Mouse (Mus musculus): ENCODE results near the gene Lrrn4. TPM values are rescaled to one million over a fixed set of nuclear protein-coding genes. Genes with fewer than 3 reads are reported as not detected.

Gene Lrrn4
- total RNA-seq, 2 experiments from 2014 or later, result 1.2 TPM

- DNase-seq (ENCODE audit: low spot score in 2 of 2), result no peak
Measured at GRCm38 (mm10) chr2:132873657-132874326, 6.9 kb downstream of the Lrrn4 start.

GRCm38 (mm10) chr2:132871663-132872062 lies 9.0 kb downstream of the Lrrn4 start:
- no peak for DNase-seq (ENCODE audit: low spot score in 2 of 2)

GRCm38 (mm10) chr2:132870286-132870685 lies 10.4 kb downstream of the Lrrn4 start:
- no peak for DNase-seq (ENCODE audit: low spot score in 2 of 2)

DNA sequence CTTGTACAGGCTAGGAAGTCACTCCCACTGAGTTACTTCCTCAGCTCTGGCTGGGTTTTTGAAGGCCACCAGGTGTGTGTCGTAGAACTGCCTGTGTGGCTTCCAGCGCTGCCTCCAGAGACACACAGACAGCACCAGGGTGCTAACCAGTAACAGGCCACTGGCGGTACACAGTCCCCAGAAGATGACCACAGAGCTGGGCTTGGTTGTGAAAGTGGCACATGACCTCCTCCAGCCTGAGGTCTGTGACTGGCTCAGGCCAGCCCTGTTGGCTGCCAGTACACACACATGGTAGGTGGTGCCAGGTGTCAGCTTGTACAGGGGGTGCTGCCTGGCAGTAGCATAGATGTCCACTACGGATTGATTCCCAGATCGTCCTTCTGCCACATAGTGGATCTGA lies 11.0 kb downstream of the Lrrn4 start:
- DNase-seq (ENCODE audit: low spot score in 2 of 2), result no peak

DNA sequence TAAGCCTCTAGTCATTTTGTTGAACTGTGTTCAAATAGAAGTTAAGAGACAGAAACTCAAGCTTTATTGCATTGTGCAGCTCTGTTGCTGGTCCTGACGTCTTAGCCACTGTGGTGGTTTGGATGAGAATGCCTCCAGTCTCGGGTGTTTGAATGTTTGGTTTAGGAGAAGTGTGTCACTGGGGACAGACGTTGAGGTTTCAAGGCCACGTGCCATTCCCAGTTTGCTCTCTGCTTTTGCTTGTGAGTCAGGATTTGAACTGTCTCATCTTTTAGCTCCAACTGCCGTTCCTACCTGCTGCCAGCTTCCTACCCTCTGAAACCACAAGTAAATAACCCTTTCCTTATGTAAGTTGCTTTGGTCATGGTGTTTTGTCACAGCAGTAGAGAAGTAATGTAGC lies 13.2 kb downstream of the Lrrn4 start:
- no peak for DNase-seq (ENCODE audit: low spot score in 2 of 2)

- no peak for DNase-seq (ENCODE audit: low spot score in 2 of 2)
Measured at GRCm38 (mm10) chr2:132863325-132863724, 17.4 kb downstream of the Lrrn4 start.

GRCm38 (mm10) chr2:132861456-132861855 lies 19.2 kb downstream of the Lrrn4 start:
- no peak for DNase-seq (ENCODE audit: low spot score in 2 of 2)

- no peak for DNase-seq (ENCODE audit: low spot score in 2 of 2)
Measured at GRCm38 (mm10) chr2:132860435-132860834, 20.3 kb downstream of the Lrrn4 start.

DNA sequence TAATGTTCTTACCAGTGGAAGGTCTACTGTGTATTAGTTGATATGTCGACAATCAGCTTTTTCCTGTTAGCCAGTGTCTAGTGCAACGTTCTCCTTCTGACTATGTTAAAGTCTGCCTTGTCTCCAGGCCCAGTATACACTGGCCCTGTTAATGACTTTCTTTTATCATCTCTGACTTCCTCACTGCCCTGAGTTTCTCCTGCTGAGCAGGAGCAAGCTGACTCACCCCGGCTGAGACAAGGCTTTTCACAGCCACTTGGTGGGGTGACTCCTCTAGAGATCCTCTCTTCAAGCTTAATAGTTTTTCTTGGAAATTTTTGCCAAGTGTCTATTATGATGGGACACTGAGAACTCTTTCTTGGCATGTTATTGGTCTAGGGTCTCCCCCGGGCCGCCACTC lies 24.4 kb downstream of the Lrrn4 start:
- no peak for DNase-seq (ENCODE audit: low spot score in 2 of 2)

DNA sequence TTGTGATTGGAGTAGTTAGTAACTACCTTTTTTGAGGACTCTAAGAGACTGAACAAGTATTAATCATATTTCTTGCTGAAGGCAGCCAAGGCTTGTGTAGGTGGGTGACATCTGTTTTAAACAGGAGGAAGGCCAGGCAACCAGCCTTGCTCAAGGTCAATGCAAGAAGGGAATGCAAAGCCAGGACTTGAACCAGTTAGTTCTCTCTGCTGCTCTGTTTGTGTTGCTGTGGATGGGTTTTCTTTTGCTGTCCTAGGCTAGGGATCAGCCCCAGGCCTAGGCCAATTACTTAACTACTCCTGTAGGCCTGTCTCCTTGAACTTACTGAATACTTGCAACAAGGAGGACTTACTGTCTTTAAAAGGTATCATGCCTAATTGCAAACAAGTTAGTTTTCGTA lies 27.6 kb downstream of the Lrrn4 start:
- no peak for DNase-seq (ENCODE audit: low spot score in 2 of 2)

DNA sequence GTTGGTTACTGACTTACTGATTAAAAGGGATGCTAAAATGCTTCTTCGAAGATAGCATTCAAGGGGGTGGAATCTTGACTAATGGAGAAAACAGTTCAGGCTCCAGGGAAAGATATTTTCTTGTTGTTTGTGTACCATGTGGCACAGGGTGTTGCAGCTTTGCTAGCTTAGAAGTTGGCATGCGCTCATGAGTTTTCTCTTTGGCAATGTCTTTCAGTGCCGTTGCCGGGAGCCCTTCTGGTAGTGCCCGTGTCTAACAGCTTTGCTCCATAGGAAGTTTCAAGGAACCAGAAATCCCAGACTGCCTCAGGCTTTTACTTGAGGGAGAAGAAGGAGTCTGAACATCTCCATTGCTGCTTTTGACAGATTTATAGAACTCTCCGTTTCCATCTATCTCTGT lies 31.6 kb downstream of the Lrrn4 start:
- peak; percentile 23 to 27 for DNase-seq (ENCODE audit: low spot score in 2 of 2)

- no peak for DNase-seq (ENCODE audit: low spot score in 2 of 2)
Measured at GRCm38 (mm10) chr2:132848361-132848760, 32.3 kb downstream of the Lrrn4 start.

GRCm38 (mm10) chr2:132847581-132847980 lies 33.1 kb downstream of the Lrrn4 start:
- DNase-seq (ENCODE audit: low spot score in 2 of 2), result no peak

DNA sequence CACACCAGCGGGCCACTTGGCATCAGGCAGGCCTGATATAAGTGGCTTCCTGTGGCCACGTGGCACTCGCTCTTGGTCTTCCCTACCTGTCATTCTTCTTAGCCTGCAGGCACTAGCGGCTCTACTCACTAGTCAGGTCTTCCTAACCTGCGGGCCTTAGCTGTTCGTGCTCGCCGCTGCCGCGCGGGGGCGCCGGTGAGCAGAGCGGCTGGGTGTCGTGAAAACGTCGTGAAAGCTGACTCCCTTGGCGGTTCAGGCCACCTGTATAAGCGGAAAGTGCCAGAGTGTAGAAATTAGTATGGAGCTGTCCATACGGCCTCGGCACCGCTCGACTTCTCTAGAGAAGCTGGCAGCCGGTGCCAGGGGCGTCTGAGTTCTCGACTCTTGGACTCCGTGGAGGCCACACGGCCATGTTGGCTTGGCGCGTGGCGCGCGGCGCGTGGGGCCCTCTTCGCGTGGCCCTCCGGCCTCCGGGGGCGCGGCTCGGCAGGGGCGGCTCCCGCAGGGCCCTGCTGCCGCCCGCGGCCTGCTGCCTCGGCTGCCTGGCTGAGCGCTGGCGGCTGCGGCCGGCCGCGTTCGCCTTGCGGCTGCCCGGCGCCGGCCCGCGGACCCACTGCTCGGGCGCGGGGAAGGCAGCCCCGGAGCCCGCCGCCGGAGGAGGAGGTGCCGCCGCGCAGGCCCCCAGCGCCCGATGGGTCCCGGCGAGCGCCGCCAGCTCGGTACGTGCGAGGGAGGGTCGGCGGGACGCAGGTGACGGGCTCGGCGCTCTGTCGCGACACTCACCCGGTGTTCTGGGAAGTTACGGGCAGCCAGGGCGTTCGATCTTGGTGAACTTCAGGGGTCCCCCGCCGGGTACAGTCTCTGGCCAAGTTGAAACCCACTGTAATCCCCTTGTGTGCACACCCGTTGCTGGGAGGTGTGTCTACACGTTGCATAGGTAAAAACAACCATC lies 34.0 kb downstream of the Lrrn4 start, which contains the start of gene Crls1:
TSS of gene Crls1 (plus strand) at position 260 of the 952 bp plus-strand sequence.
- DNase-seq (ENCODE audit: low spot score in 2 of 2), result peak; percentile 100

GRCm38 (mm10) chr2:132841071-132841470 lies 39.6 kb downstream of the Lrrn4 start:
- DNase-seq (ENCODE audit: low spot score in 2 of 2), result no peak

Other genes starting within 250 kb of the Lrrn4 start
- gene Shld1, start 194.0 kb downstream of the Lrrn4 start, total RNA-seq (2021), result 1 to 10 TPM; 7.7 to 9.1 TPM
- gene Chgb, start 99.6 kb downstream of the Lrrn4 start, total RNA-seq (2021), result 100 to 1,000 TPM; 206 to 208 TPM
- gene Trmt6, start 64.8 kb downstream of the Lrrn4 start, total RNA-seq (2021), result 10 to 100 TPM; 27.5 to 29.9 TPM
- 1 to 10 TPM; 4.2 to 5.4 TPM for gene Mcm8, start 64.8 kb downstream of the Lrrn4 start, total RNA-seq (2021)
- gene Crls1, start 34.2 kb downstream of the Lrrn4 start, total RNA-seq (2021), result 10 to 100 TPM; 35.5 to 36.8 TPM
- gene Fermt1, start 65.0 kb upstream of the Lrrn4 start, total RNA-seq (2021), result under 1 TPM; 0.18 to 0.47 TPM